Mouse (Mus musculus): ENCODE data around the gene Col25a1.

GRCm38 (mm10) chr3:130181591-130181980 is 50.3 kb downstream of the Col25a1 start:
- TF ChIP-seq CTCF (IDR thresholded peaks at IDR 0.05; ENCODE audit: low read depth, low read length) (no peak), POLR2A (IDR thresholded peaks at IDR 0.05; ENCODE audit: borderline replicate concordance, low read depth, low read length) (no peak)
